Mouse (Mus musculus) heart, adult 9 months (tissue): ENCODE results near the gene Dand5.

Source experiments
- DNase-seq, 2 experiments: peaks; one replicate each; pipeline ENCODE4 v3.0.0; 2022; ENCODE audit warnings: low spot score in 2 of 2

Dand5 gene

DNA sequence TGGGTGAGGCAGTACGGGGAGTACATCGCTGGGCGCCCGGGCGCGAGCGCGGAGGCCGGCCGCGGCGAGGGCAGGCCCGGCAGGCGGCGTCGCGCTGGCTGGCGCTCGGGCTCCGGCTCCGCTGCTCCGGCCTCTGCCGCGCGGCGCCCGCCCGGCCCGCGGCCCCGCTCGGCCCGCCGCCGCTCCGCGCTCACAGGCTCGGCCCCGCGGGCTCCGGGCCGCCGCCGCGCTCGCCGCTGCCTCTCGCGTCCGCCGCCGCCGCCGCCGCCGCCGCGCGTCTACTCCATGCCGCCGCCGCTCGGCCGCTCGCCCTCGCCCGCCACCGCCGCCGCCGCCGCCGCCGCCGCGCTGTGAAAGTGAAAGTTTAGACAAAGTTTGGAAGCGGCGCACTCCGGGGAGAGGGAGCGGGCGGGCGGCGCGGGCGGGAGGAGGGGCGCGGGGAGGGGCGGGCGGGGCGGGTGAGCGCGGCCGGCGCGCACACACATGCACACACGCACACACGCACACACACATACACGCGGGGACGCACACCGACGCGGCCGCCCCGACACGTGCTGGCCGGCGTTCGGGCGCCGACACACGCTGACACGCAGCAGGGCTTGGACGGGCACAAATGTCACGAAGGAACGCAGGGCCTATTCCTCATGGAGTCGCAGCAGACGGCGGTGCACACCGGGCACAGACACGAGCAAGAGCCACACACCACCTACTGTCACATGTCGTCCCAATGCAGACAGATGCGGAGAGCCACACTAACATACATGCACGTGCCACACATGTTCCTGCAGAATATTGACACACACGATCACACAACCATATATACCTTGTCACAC is 22.4 kb downstream of the Dand5 start, which contains the start of gene Nfix:
Nfix (minus strand) TSS at position 346 of the 833 bp plus-strand sequence.
- DNase-seq: peak; percentile 61 to 70

GRCm38 (mm10) chr8:84799136-84799931 is 23.3 kb downstream of the Dand5 start:
- peak in 1 of 2 experiments; percentile 69 for DNase-seq

DNA sequence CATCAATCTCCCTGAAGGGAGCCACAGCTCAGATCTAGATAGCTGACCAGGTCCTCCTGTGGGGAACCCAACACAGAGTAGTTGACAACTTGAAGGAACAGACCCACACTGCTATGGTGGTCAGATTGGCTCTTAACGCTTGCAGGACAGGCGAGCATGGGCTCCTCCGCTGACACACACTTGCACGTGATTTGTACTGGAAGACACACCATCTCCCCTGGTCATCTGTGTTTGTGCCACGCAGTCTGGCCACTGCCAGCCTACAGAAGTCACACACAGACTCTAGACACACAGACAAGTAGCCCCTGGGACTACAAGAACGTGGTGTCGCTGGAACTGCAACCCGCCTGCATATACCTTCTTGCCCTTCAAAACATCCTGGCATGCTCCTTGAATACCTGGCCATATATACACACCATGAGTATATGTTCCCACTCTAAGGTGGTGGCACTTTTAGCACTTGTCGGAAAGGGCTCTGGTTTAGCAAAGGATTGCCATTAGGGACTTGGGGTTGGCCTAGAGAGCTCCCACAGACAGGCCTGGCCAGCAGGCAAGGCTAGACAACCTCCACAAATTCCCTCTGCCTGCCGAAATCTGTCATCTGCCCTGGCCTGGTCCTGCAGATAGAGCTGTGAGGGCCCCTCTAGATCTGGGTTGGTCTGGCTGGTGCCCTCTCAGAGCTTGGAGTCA is 24.0 kb downstream of the Dand5 start:
- no peak for DNase-seq

GRCm38 (mm10) chr8:84797971-84798370 is 24.7 kb downstream of the Dand5 start:
- peak in 1 of 2 experiments; percentile 17 for DNase-seq

GRCm38 (mm10) chr8:84797256-84797797 is 25.3 kb downstream of the Dand5 start:
- DNase-seq: peak in 1 of 2 experiments; percentile 13

GRCm38 (mm10) chr8:84794486-84794885 is 28.1 kb downstream of the Dand5 start:
- no peak for DNase-seq

DNA sequence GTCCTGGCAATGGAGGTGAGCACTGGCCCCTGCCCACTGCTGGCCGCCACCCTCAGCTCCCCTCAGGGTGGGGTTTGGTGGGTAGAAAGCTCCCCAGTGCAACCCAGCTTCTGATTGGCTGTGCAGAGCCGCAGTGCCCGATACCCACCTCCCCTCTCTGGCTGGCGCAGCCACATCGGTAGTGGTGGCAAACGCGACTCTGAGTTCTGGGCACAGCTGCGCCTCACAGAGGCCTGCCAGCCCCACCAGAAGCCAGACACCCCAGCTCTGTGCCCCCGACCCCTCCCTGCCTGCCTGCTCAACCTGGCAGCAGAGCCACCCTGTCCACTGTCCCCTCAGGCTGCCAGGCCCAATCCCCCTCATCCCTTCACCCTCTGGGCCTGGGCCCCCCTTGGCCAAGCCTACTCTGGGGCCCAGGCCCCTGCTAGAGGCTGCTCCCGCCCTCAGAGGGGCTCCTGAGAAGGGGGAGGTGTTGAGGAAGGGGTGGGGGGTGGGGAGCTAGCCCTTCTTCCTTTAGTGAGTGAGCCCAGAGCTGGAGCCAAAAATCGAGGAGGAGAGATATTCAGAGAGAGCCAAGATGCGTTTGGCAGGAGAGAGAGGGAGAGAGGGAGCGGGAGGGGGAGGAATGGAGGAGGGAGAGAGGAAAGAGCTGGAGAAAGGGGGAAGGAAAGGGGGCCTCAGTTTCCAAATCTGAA is 28.7 kb downstream of the Dand5 start:
- DNase-seq: peak in 1 of 2 experiments; percentile 77

GRCm38 (mm10) chr8:84793134-84793533 is 29.5 kb downstream of the Dand5 start:
- no peak for DNase-seq

- DNase-seq: no peak
These were observed 30.1 kb downstream of the Dand5 start for GRCm38 (mm10) chr8:84792429-84792947.

- DNase-seq: no peak
These were observed 32.1 kb downstream of the Dand5 start for GRCm38 (mm10) chr8:84790537-84790936.

DNA sequence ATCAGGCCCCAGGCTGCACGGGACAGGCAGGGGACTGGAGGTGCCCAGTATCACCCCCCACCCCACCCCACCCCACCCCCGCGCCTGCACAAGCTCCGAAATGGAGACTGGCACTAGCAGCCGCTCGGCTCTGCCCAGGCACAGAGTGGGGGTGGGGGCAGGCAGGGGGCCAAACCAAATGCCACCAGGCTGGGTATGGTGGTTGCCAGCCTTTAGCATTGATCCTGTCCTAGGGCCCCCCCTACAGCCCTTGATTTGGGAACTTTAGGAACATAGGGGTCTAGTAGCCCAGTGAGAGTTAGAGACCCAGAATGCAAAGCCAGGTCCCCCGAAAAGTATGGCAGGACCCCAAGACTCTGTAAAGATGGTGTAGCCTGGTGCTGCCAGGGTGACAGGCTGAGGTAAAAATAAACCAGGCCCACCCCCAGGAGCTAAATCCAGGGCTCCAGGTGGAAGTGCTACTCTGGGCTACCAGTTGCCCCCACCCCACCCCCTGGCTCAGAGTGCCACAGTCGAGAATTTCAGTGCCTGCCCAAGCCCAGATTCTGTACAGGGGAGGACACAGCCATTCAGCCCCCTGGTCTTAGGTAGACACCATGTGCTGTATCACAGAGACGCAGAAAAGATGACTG is 32.7 kb downstream of the Dand5 start:
- DNase-seq: peak in 1 of 2 experiments; percentile 67

- DNase-seq: no peak
These were observed 33.3 kb downstream of the Dand5 start for GRCm38 (mm10) chr8:84789345-84789744.

DNA sequence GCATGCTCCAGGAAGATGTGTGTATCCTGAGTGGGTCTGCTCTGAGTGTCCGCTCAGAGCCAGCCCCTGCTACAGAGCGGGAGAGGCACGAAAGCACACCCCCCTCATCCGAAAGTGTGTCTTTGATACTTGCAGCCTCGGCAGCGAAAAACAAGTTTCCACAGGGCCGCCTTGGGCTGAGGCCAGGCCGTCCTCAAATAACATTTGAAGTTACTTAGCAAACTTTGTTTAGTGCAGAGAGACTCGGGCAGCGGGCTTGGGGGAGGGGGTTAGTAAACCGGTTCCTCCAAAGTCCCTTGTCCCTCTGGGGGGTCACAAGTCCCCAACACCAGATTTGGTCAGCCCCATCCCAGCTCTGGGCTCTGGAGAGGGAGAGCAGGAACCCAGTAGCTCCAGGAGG is 33.7 kb downstream of the Dand5 start:
- DNase-seq: peak; percentile 74 to 85

- no peak for DNase-seq
These were observed 34.9 kb downstream of the Dand5 start for GRCm38 (mm10) chr8:84787523-84788302.

GRCm38 (mm10) chr8:84786801-84787467 is 35.7 kb downstream of the Dand5 start:
- no peak for DNase-seq

DNA sequence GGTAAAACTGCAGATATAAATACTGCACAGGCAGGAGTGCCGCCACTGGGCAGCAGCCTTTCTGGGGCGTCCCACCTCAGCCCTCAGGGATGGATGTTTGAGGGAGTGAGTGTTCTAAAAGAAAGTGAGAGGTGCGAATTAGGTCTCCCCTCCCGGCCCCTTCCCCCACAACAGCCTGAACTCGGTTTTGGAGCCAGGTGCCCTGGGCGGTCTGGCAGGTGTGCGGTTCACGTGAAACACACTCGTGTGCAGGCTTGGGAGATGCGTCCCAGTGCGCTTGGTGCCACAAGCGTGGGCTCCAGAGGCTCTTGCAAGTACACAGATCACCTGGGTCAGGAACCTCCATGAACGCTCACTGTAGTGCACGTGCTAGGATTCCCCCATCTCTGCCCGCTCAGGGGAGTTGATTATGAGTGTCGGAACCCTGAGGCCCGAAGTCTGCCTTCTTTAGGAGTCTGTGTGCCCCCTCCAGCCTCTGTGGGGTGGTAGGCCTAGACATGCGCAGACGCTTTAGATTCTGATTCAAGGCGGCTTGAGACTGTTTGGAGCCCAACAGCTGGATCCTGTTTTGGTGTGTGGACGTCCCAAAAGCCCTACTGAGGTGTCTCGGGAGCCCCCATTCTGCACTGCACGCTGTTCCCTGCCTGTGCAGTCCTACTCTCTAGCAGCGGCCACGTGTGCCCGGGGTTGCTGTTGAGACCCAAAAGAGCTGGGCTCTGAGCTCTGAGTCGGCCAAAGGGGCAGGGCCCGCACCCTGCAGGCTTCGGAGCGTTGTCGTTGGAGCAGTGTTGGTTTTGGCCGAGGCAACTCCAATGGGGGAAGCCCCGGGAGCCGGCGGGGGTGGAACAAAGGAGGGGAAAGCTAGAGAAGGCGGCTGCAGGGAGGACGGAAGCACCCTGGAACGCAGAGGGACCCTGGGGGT is 36.6 kb downstream of the Dand5 start:
- DNase-seq: peak; percentile 83 to 85

- no peak for DNase-seq
These were observed 37.2 kb downstream of the Dand5 start for GRCm38 (mm10) chr8:84785506-84785755.
